Mouse (Mus musculus) erythroblast, embryonic 14.5 days (primary cell): ENCODE measurements around the gene Sorbs1.

Source experiments
- GATA1 ChIP-seq: IDR thresholded peaks from 2 replicates; pipeline ENCODE4 v1.6.1; 2012; ENCODE audit warnings: low read length, inconsistent platforms, mixed read lengths
- TAL1 ChIP-seq: IDR thresholded peaks from 3 replicates; pipeline ENCODE4 v1.6.1; 2012; ENCODE audit warnings: low read length, inconsistent platforms, mixed read lengths

DNA sequence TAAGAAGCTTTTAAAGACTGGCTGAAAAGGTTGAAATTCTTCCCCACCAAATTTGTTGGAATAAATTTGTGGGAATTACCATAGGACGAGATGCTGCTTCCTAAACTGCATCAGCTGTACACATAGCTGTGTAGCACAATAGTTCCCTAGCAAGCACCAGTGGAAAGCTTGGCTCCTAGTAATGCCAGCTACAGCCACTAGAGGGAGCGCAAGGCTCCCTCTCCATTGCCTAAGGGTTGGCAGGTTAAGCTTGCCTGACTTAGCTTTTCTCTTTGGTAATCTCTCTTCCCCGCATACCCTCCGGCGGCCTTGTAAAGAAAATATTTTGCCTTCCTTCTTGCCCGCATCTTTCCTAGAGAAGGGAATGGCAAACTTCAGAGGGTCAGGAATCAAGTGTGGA, 122.1 kb downstream of the Sorbs1 start:
- TF ChIP-seq TAL1 = no peak
- no peak for TF ChIP-seq GATA1
